Mouse (Mus musculus): Measurements from ENCODE around the gene Ddx4. TPM values are rescaled to one million over a fixed set of nuclear protein-coding genes. Genes with fewer than 3 reads are reported as not detected.

Ddx4 gene
- polyA plus RNA-seq, 2 experiments: 0.73 to 0.96 TPM

DNA sequence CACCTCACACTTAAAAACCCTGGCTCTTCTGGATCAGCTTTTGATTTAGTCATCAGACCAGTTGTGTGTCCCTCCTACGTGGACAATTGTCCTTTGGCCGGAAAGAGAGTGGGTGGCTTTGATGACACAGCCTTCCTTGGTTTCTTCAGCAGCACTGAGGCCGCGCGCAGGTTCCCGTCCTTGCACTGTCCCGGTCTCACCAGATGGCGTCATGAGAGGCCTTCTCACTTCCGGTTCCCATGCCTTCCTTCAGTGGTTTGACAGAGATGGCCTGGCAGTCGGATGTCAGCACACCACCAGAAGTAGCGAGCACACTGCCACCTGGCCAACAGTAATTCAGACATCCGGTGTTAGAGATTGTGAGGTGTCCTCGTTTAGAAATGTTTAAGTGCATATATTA is 19.4 kb upstream of the Ddx4 start:
- no peaks in the 10 kb centered on the region for H3K9me3 ChIP-seq (ENCODE audit: control insufficient read depth, low read length)
- H3K27me3 ChIP-seq (ENCODE audit: control insufficient read depth, insufficient read depth, low read length): no peaks in the 10 kb centered on the region
- 0 out of 2 replicates have a peak, but pooled peaks cover 2% of the 10 kb centered on the region for H3K4me1 ChIP-seq (ENCODE audit: control insufficient read depth, insufficient read depth, low read length)
- H3K27ac ChIP-seq (replicated peaks; ENCODE audit: low read depth, low read length): no peak overlapping the region
- DNase-seq (ENCODE audit: low spot score) (no peak), ATAC-seq (ENCODE audit: low FRiP score, low read depth) (no peak)
- peaks cover 14% of the 10 kb centered on the region; the same call in 1 of the 2 replicates for H3K36me3 ChIP-seq (ENCODE audit: control insufficient read depth, insufficient read depth, low read length)
- H3K4me2 ChIP-seq (replicated peaks; ENCODE audit: low read depth, low read length, severe bottlenecking): no peak overlapping the region
- TF ChIP-seq POLR2A (IDR thresholded peaks at IDR 0.05; ENCODE audit: borderline replicate concordance, extremely low read depth, insufficient read depth, insufficient read length): no peak
- H3K4me3 ChIP-seq (replicated peaks; ENCODE audit: low read length): no peak overlapping the region
- no peak overlapping the region for H3K9ac ChIP-seq (ENCODE audit: low read depth, low read length, severe bottlenecking)
- WGBS: 70% methylated on average over 13 of the region's 13 CpGs

DNA sequence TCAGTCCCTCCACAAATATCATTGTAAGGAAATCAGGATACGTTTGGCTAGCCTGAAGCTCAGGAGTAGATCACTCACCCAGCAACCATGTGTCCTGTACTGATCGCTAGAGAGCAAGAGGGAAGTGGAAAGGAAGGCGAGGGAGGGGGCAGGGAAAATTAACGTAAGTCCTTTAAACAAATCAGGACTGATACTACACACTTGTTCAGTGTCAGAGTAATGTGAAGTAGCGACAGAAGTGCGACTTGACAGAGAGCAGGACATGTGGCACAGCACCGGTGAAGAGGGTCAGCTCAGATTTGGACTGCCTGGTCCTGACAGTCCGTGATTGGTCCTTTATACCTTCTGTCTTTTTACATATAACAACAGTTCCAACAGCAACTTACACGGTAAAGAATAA is 14.9 kb upstream of the Ddx4 start:
- WGBS: 69% methylated on average over 9 of the region's 9 CpGs
- no peak overlapping the region for H3K4me3 ChIP-seq (replicated peaks; ENCODE audit: low read length)
- ATAC-seq (ENCODE audit: low FRiP score, low read depth) (no peak), DNase-seq (ENCODE audit: low spot score) (no peak)
- no peak overlapping the region for H3K9ac ChIP-seq (ENCODE audit: low read depth, low read length, severe bottlenecking)
- H3K4me2 ChIP-seq (replicated peaks; ENCODE audit: low read depth, low read length, severe bottlenecking): no peak overlapping the region
- H3K4me1 ChIP-seq (ENCODE audit: control insufficient read depth, insufficient read depth, low read length): no peaks in the 10 kb centered on the region
- H3K27ac ChIP-seq (replicated peaks; ENCODE audit: low read depth, low read length): no peak overlapping the region
- peaks cover 14% of the 10 kb centered on the region; the same call in 1 of the 2 replicates for H3K36me3 ChIP-seq (ENCODE audit: control insufficient read depth, insufficient read depth, low read length)
- TF ChIP-seq POLR2A (IDR thresholded peaks at IDR 0.05; ENCODE audit: borderline replicate concordance, extremely low read depth, insufficient read depth, insufficient read length): no peak
- H3K9me3 ChIP-seq (ENCODE audit: control insufficient read depth, low read length): no peaks in the 10 kb centered on the region
- no peaks in the 10 kb centered on the region for H3K27me3 ChIP-seq (ENCODE audit: control insufficient read depth, insufficient read depth, low read length)

DNA sequence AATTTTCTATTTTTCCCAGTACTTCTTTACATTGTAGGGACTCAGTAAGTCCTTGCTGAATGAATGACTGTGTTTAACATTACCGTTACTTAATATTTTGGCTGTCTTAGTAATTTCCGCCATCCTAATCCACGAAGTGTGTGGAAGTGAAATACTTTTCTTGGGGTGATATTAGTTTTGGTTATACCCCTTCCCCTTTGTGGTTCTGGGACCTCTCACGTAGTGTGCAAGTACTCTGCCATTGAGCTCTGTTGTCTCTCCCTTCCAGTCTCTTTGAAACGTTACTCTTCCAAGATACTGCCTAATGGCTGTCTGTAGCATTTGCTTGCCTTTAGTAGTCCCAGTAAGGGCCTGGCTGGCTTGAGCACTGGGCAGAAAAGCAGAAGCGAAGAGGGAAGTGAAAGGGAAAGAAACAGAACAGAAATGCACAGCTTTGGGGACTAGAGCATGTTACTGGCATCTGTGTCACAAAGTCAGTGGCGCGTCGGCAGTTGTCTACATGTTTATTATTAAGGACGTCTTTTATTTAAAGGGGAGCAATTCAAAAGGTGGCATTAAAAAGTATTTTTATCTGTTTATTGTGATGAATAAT is 14.3 kb upstream of the Ddx4 start:
- WGBS: 86% methylated on average over 10 of the region's 10 CpGs

GRCm38 (mm10) chr13:112661687-112662086 is 9.4 kb upstream of the Ddx4 start:
- WGBS: 72% methylated on average over 2 of the region's 2 CpGs
- Histone ChIP-seq H3K9ac (ENCODE audit: low read depth, low read length, severe bottlenecking) (no peak overlapping the region), H3K9me3 (ENCODE audit: control insufficient read depth, low read length) (no peaks in the 10 kb centered on the region), H3K4me2 (replicated peaks; ENCODE audit: low read depth, low read length, severe bottlenecking) (peak overlapping the region; percentile 84; the same call in 1 of the 2 replicates), H3K27ac (replicated peaks; ENCODE audit: low read depth, low read length) (no peak overlapping the region), H3K36me3 (ENCODE audit: control insufficient read depth, insufficient read depth, low read length) (no peaks in the 10 kb centered on the region), H3K4me3 (replicated peaks; ENCODE audit: low read length) (no peak overlapping the region), H3K4me1 (ENCODE audit: control insufficient read depth, insufficient read depth, low read length) (peaks cover 4% of the 10 kb centered on the region), H3K27me3 (ENCODE audit: control insufficient read depth, insufficient read depth, low read length) (no peaks in the 10 kb centered on the region)
- ATAC-seq (ENCODE audit: low FRiP score, low read depth) (no peak), DNase-seq (ENCODE audit: low spot score) (no peak)
- no peak for TF ChIP-seq POLR2A (IDR thresholded peaks at IDR 0.05; ENCODE audit: borderline replicate concordance, extremely low read depth, insufficient read depth, insufficient read length)

More for the DNA sequence above, 14.3 kb upstream of the Ddx4 start:
- no peaks in the 10 kb centered on the region for H3K4me1 ChIP-seq (ENCODE audit: control insufficient read depth, insufficient read depth, low read length)
- no peaks in the 10 kb centered on the region for H3K27me3 ChIP-seq (ENCODE audit: control insufficient read depth, insufficient read depth, low read length)
- H3K4me2 ChIP-seq (replicated peaks; ENCODE audit: low read depth, low read length, severe bottlenecking): no peak overlapping the region
- H3K9ac ChIP-seq (ENCODE audit: low read depth, low read length, severe bottlenecking): no peak overlapping the region
- no peak overlapping the region for H3K27ac ChIP-seq (replicated peaks; ENCODE audit: low read depth, low read length)
- DNase-seq (ENCODE audit: low spot score): no peak
- ATAC-seq (ENCODE audit: low FRiP score, low read depth): no peak
- H3K4me3 ChIP-seq (replicated peaks; ENCODE audit: low read length): no peak overlapping the region
- H3K9me3 ChIP-seq (ENCODE audit: control insufficient read depth, low read length): no peaks in the 10 kb centered on the region
- peaks cover 14% of the 10 kb centered on the region; the same call in 1 of the 2 replicates for H3K36me3 ChIP-seq (ENCODE audit: control insufficient read depth, insufficient read depth, low read length)
- no peak for TF ChIP-seq POLR2A (IDR thresholded peaks at IDR 0.05; ENCODE audit: borderline replicate concordance, extremely low read depth, insufficient read depth, insufficient read length)

- peak within 1 kb of the TSS; percentile 66 for H3K4me3 ChIP-seq (replicated peaks; ENCODE audit: low read length)
- no peaks in the 10 kb centered on the region for H3K9me3 ChIP-seq (ENCODE audit: control insufficient read depth, low read length)
- ATAC-seq (ENCODE audit: low FRiP score, low read depth) (peak; percentile 98), DNase-seq (ENCODE audit: low spot score) (peak; percentile 98)
- peak within 1 kb of the TSS; percentile 84 for H3K4me2 ChIP-seq (replicated peaks; ENCODE audit: low read depth, low read length, severe bottlenecking)
- no peak; the same call in 1 of the 2 replicates for TF ChIP-seq POLR2A (IDR thresholded peaks at IDR 0.05; ENCODE audit: borderline replicate concordance, extremely low read depth, insufficient read depth, insufficient read length)
- H3K9ac ChIP-seq (ENCODE audit: low read depth, low read length, severe bottlenecking): peak within 1 kb of the TSS; percentile 67
- H3K4me1 ChIP-seq (ENCODE audit: control insufficient read depth, insufficient read depth, low read length): peaks cover 4% of the 10 kb centered on the region
- peak within 1 kb of the TSS; percentile 40; the same call in 1 of the 2 replicates for H3K27ac ChIP-seq (replicated peaks; ENCODE audit: low read depth, low read length)
- no peaks in the 10 kb centered on the region for H3K36me3 ChIP-seq (ENCODE audit: control insufficient read depth, insufficient read depth, low read length)
- WGBS: under 1% methylated on average over 33 of the region's 33 CpGs
- H3K27me3 ChIP-seq (ENCODE audit: control insufficient read depth, insufficient read depth, low read length): no peaks in the 10 kb centered on the region
These were observed 8.5 kb upstream of the Ddx4 start, which contains the start of gene Slc38a9 for GRCm38 (mm10) chr13:112660574-112661381. TSS of gene Slc38a9 (plus strand) at chr13:112660751.
